Mouse (Mus musculus): ENCODE results near the gene Gfod2. TPM values are rescaled to one million over a fixed set of nuclear protein-coding genes. Genes with fewer than 3 reads are reported as not detected.

Gfod2 gene
- polyA plus RNA-seq, 1 experiment from 2014 or later: 83.3 TPM

- no peaks in the 10 kb centered on the region for H3K9me3 ChIP-seq (ENCODE audit: control insufficient read depth, low read length)
- H3K27ac ChIP-seq (ENCODE audit: low read length): no peak overlapping the region
- H3K36me3 ChIP-seq (ENCODE audit: control insufficient read depth, insufficient read depth): peaks cover 5% of the 10 kb centered on the region; the same call in 1 of the 2 replicates
- ATAC-seq: no peak
- no peaks in the 10 kb centered on the region for H3K27me3 ChIP-seq (replicated peaks; ENCODE audit: control insufficient read depth, insufficient read depth, low read length)
- H3K4me1 ChIP-seq (replicated peaks; ENCODE audit: control insufficient read depth, insufficient read depth, low read length): no peaks in the 10 kb centered on the region
- H3K9ac ChIP-seq (replicated peaks; ENCODE audit: low read depth, low read length): no peak overlapping the region
- WGBS: 94% methylated on average over 5 of the region's 5 CpGs
- H3K4me2 ChIP-seq (ENCODE audit: low read length): no peak overlapping the region
- no peak overlapping the region for H3K4me3 ChIP-seq (replicated peaks; ENCODE audit: low read length)
These were observed 26.3 kb downstream of the Gfod2 start for GRCm38 (mm10) chr8:105732186-105732585.

- 91% methylated on average over 18 of the region's 18 CpGs for WGBS
- Histone ChIP-seq H3K9ac (replicated peaks; ENCODE audit: low read depth, low read length) (no peak overlapping the region), H3K27me3 (replicated peaks; ENCODE audit: control insufficient read depth, insufficient read depth, low read length) (no peaks in the 10 kb centered on the region), H3K9me3 (ENCODE audit: control insufficient read depth, low read length) (no peaks in the 10 kb centered on the region), H3K4me2 (ENCODE audit: low read length) (no peak overlapping the region), H3K4me3 (replicated peaks; ENCODE audit: low read length) (no peak overlapping the region), H3K27ac (ENCODE audit: low read length) (no peak overlapping the region), H3K36me3 (ENCODE audit: control insufficient read depth, insufficient read depth) (peaks cover 21% of the 10 kb centered on the region), H3K4me1 (replicated peaks; ENCODE audit: control insufficient read depth, insufficient read depth, low read length) (no peaks in the 10 kb centered on the region)
- no peak for ATAC-seq
These were observed 30.9 kb downstream of the Gfod2 start for GRCm38 (mm10) chr8:105727397-105728124.

- Histone ChIP-seq H3K27ac (ENCODE audit: low read length) (no peak overlapping the region), H3K4me3 (replicated peaks; ENCODE audit: low read length) (no peak overlapping the region), H3K9me3 (ENCODE audit: control insufficient read depth, low read length) (no peaks in the 10 kb centered on the region), H3K4me1 (replicated peaks; ENCODE audit: control insufficient read depth, insufficient read depth, low read length) (no peaks in the 10 kb centered on the region), H3K27me3 (replicated peaks; ENCODE audit: control insufficient read depth, insufficient read depth, low read length) (no peaks in the 10 kb centered on the region), H3K36me3 (ENCODE audit: control insufficient read depth, insufficient read depth) (peaks cover 19% of the 10 kb centered on the region), H3K4me2 (ENCODE audit: low read length) (no peak overlapping the region), H3K9ac (replicated peaks; ENCODE audit: low read depth, low read length) (no peak overlapping the region)
- WGBS: 81% methylated on average over 5 of the region's 5 CpGs
- no peak for ATAC-seq
These were observed 32.7 kb downstream of the Gfod2 start for GRCm38 (mm10) chr8:105725726-105726125.

- no peaks in the 10 kb centered on the region for H3K27me3 ChIP-seq (replicated peaks; ENCODE audit: control insufficient read depth, insufficient read depth, low read length)
- H3K9me3 ChIP-seq (ENCODE audit: control insufficient read depth, low read length): no peaks in the 10 kb centered on the region
- ATAC-seq: no peak
- no peaks in the 10 kb centered on the region for H3K4me1 ChIP-seq (replicated peaks; ENCODE audit: control insufficient read depth, insufficient read depth, low read length)
- no peak overlapping the region for H3K4me3 ChIP-seq (replicated peaks; ENCODE audit: low read length)
- H3K9ac ChIP-seq (replicated peaks; ENCODE audit: low read depth, low read length): no peak overlapping the region
- H3K4me2 ChIP-seq (ENCODE audit: low read length): no peak overlapping the region
- H3K36me3 ChIP-seq (ENCODE audit: control insufficient read depth, insufficient read depth): peaks cover 19% of the 10 kb centered on the region
- 95% methylated on average over 9 of the region's 9 CpGs for WGBS
- no peak overlapping the region for H3K27ac ChIP-seq (ENCODE audit: low read length)
These were observed 35.6 kb downstream of the Gfod2 start for GRCm38 (mm10) chr8:105722861-105723260.

DNA sequence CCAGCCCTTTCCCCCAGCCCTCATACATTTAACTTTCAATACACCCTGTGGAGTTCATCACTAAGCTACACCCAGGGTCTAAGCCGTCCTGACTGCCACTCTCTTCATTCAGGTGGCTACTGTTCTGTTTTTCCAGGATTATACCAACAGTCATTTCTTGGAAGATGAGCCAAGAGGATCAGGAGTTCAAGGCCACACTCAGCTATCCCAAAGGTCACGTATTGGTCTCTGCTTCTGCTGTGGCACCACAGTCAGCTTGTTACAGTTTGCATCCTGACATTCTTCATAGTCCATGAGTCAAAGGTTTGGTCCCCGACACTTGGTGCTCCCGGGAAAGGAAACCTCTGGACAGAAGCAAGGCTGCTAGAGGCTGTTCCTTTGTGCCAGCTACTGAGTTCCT is 38.8 kb downstream of the Gfod2 start:
- Histone ChIP-seq H3K27ac (ENCODE audit: low read length) (no peak overlapping the region), H3K9ac (replicated peaks; ENCODE audit: low read depth, low read length) (no peak overlapping the region), H3K4me1 (replicated peaks; ENCODE audit: control insufficient read depth, insufficient read depth, low read length) (no peaks in the 10 kb centered on the region), H3K4me3 (replicated peaks; ENCODE audit: low read length) (no peak overlapping the region), H3K27me3 (replicated peaks; ENCODE audit: control insufficient read depth, insufficient read depth, low read length) (no peaks in the 10 kb centered on the region), H3K9me3 (ENCODE audit: control insufficient read depth, low read length) (no peaks in the 10 kb centered on the region), H3K36me3 (ENCODE audit: control insufficient read depth, insufficient read depth) (peaks cover 18% of the 10 kb centered on the region), H3K4me2 (ENCODE audit: low read length) (no peak overlapping the region)
- 86% methylated on average over 4 of the region's 4 CpGs for WGBS
- ATAC-seq: no peak

- 95% methylated on average over 15 of the region's 15 CpGs for WGBS
- peaks cover 9% of the 10 kb centered on the region for H3K36me3 ChIP-seq (ENCODE audit: control insufficient read depth, insufficient read depth)
- no peaks in the 10 kb centered on the region for H3K27me3 ChIP-seq (replicated peaks; ENCODE audit: control insufficient read depth, insufficient read depth, low read length)
- no peak overlapping the region for H3K4me3 ChIP-seq (replicated peaks; ENCODE audit: low read length)
- H3K4me1 ChIP-seq (replicated peaks; ENCODE audit: control insufficient read depth, insufficient read depth, low read length): no peaks in the 10 kb centered on the region
- no peak overlapping the region for H3K27ac ChIP-seq (ENCODE audit: low read length)
- H3K9me3 ChIP-seq (ENCODE audit: control insufficient read depth, low read length): no peaks in the 10 kb centered on the region
- H3K4me2 ChIP-seq (ENCODE audit: low read length): no peak overlapping the region
- ATAC-seq: no peak
- no peak overlapping the region for H3K9ac ChIP-seq (replicated peaks; ENCODE audit: low read depth, low read length)
These were observed 42.0 kb downstream of the Gfod2 start for GRCm38 (mm10) chr8:105716302-105716945.

GRCm38 (mm10) chr8:105715042-105715441 is 43.4 kb downstream of the Gfod2 start:
- 72% methylated on average over 6 of the region's 6 CpGs for WGBS
- no peak for ATAC-seq
- Histone ChIP-seq H3K4me2 (ENCODE audit: low read length) (no peak overlapping the region), H3K4me1 (replicated peaks; ENCODE audit: control insufficient read depth, insufficient read depth, low read length) (no peaks in the 10 kb centered on the region), H3K27ac (ENCODE audit: low read length) (no peak overlapping the region), H3K36me3 (ENCODE audit: control insufficient read depth, insufficient read depth) (peaks cover 9% of the 10 kb centered on the region), H3K9ac (replicated peaks; ENCODE audit: low read depth, low read length) (no peak overlapping the region), H3K9me3 (ENCODE audit: control insufficient read depth, low read length) (no peaks in the 10 kb centered on the region), H3K27me3 (replicated peaks; ENCODE audit: control insufficient read depth, insufficient read depth, low read length) (no peaks in the 10 kb centered on the region), H3K4me3 (replicated peaks; ENCODE audit: low read length) (no peak overlapping the region)

DNA sequence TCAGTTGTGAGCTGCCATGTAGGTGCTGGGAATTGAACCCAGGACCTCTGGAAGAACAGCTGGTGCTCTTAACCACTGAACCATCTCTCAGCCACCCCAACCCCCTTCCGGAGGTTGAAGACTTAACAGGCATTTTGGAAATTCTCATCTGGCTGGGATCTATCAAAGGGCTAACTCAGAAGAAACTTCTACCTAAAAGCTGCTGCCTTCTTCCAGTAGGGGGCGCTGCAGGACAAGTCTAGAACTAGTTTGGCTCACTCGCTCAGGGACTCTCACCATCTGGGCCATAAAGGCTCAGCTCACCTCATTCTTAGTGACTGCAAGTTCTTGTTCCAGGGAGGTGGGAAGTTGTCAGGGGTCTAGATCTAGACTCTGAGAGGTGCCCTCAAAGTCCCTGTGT is 44.3 kb downstream of the Gfod2 start:
- H3K27me3 ChIP-seq (replicated peaks; ENCODE audit: control insufficient read depth, insufficient read depth, low read length): no peaks in the 10 kb centered on the region
- no peaks in the 10 kb centered on the region for H3K9me3 ChIP-seq (ENCODE audit: control insufficient read depth, low read length)
- H3K4me2 ChIP-seq (ENCODE audit: low read length): no peak overlapping the region
- no peaks in the 10 kb centered on the region for H3K4me1 ChIP-seq (replicated peaks; ENCODE audit: control insufficient read depth, insufficient read depth, low read length)
- ATAC-seq: no peak; the same call in 1 of the 2 replicates
- H3K36me3 ChIP-seq (ENCODE audit: control insufficient read depth, insufficient read depth): peaks cover 9% of the 10 kb centered on the region
- H3K9ac ChIP-seq (replicated peaks; ENCODE audit: low read depth, low read length): no peak overlapping the region
- WGBS: 6% methylated on average over 3 of the region's 3 CpGs
- H3K4me3 ChIP-seq (replicated peaks; ENCODE audit: low read length): no peak overlapping the region
- no peak overlapping the region for H3K27ac ChIP-seq (ENCODE audit: low read length)

- Histone ChIP-seq H3K9ac (replicated peaks; ENCODE audit: low read depth, low read length) (no peak overlapping the region), H3K27me3 (replicated peaks; ENCODE audit: control insufficient read depth, insufficient read depth, low read length) (no peaks in the 10 kb centered on the region), H3K4me3 (replicated peaks; ENCODE audit: low read length) (no peak overlapping the region), H3K4me2 (ENCODE audit: low read length) (no peak overlapping the region), H3K27ac (ENCODE audit: low read length) (no peak overlapping the region), H3K9me3 (ENCODE audit: control insufficient read depth, low read length) (no peaks in the 10 kb centered on the region), H3K36me3 (ENCODE audit: control insufficient read depth, insufficient read depth) (peaks cover 8% of the 10 kb centered on the region), H3K4me1 (replicated peaks; ENCODE audit: control insufficient read depth, insufficient read depth, low read length) (peaks cover 7% of the 10 kb centered on the region; the same call in 1 of the 2 replicates)
- no peak for ATAC-seq
- 85% methylated on average over 3 of the region's 3 CpGs for WGBS
These were observed 46.2 kb downstream of the Gfod2 start for GRCm38 (mm10) chr8:105712286-105712685.

Measured in forebrain, embryonic 16.5 days (tissue).